Mouse (Mus musculus) small intestine, adult 2 months (tissue): ENCODE data around the gene Olfr97.

Source experiments
- CTCF ChIP-seq: fragments of 200-500 bp; IDR thresholded peaks from 2 replicates; pipeline ENCODE4 v1.5.1; 2012; ENCODE audit warnings: low read depth, mild to moderate bottlenecking, control low read depth, inconsistent platforms, low read length, moderate library complexity, mixed read lengths; ENCODE audit not compliant: insufficient replicate concordance, insufficient read length; ENCODE audit errors: extremely low read depth
- POLR2A ChIP-seq: fragments of 200-500 bp; IDR thresholded peaks from 2 replicates; pipeline ENCODE4 v1.6.1; 2012; ENCODE audit warnings: low read depth, mild to moderate bottlenecking, control low read depth, inconsistent platforms, low read length, moderate library complexity

DNA sequence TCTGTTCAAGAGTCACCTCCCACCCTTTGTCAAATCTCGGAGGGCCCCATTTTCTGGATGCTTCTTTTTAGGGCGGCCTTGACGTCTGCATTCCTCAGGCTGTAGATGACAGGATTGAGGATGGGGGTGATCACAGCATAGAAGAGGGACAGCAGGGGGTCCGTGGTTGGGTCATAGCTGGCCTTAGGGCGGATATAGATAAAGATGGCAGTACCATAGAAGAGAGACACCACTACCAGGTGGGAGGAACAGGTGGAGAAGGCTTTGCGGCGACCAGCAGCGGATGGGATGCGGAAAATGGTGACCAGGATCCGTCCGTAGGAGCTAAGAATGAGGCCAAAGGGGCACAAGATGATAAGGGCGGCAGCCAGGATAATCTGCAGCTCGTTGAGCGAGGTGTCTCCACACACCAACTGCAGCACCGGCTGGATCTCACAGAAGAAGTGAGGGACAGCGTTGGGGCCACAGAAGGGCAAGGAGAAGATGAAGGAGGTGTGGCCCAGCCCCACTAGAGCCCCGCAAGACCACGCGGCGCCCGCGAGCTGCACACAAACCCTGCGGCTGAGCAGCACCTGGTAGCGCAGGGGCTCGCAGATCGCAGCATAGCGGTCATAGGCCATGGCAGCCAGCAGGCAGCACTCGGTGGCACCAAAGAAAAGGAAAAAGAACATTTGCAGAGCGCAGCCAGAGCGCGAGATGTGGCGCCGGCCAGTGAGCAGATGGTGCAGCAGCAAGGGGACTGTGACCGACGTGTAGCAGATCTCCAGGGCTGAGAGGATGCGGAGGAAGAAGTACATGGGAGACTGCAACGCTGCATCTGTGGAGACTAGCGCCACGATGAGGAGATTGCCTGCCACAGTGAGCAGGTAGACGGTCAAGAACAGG lies 26.0 kb downstream of the Olfr97 start:
- no peak for TF ChIP-seq CTCF
- TF ChIP-seq POLR2A: no peak
